Mouse (Mus musculus) kidney, adult 2 months (tissue): ENCODE data around the gene Myo3b.

Source experiments
- CTCF ChIP-seq: fragments of 200-500 bp; conservative IDR thresholded peaks from 2 replicates; pipeline ENCODE4 v1.5.1; 2011; ENCODE audit warnings: low read depth, mild to moderate bottlenecking, control low read depth, low read length, moderate library complexity, mixed read lengths; ENCODE audit not compliant: insufficient read depth, insufficient read length
- POLR2A ChIP-seq: fragments of 200-500 bp; IDR thresholded peaks from one replicate; pipeline ENCODE4 v1.6.1; 2011; ENCODE audit warnings: low read depth, low read length, control low read depth

DNA sequence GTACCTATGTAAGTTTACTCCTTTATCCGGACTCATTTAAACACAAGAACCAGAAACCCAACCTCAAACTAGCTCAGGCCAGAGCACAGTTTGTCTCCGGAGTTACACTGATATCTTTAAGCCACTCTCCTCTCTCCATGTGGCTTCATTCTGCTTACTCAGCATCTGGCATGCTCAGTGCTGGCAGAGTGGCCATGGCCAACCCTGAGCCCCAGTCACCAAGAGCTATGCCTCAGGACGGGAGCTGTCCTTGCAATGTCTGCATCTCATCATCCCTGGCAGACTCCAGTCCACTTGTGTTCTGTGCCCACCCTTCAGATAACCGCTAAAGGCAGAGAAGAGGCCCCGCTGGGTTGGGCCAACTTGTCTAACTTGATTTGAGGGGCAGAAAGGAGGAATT is 368.8 kb downstream of the Myo3b start:
- TF ChIP-seq CTCF, result no peak
- TF ChIP-seq POLR2A, result no peak
